Mouse (Mus musculus) liver, postnatal 0 days (tissue): ENCODE measurements around the gene Pdcd1lg2.

Experiments used
- CTCF ChIP-seq: sonication (generic); IDR thresholded peaks from 2 replicates; pipeline ENCODE4 v1.5.1; 2016; ENCODE audit warnings: antibody characterized with exemption, low read depth
- EP300 ChIP-seq: IDR thresholded peaks from 2 replicates; pipeline ENCODE4 v1.6.1; 2016; ENCODE audit warnings: antibody characterized with exemption, low read depth, mild to moderate bottlenecking

DNA sequence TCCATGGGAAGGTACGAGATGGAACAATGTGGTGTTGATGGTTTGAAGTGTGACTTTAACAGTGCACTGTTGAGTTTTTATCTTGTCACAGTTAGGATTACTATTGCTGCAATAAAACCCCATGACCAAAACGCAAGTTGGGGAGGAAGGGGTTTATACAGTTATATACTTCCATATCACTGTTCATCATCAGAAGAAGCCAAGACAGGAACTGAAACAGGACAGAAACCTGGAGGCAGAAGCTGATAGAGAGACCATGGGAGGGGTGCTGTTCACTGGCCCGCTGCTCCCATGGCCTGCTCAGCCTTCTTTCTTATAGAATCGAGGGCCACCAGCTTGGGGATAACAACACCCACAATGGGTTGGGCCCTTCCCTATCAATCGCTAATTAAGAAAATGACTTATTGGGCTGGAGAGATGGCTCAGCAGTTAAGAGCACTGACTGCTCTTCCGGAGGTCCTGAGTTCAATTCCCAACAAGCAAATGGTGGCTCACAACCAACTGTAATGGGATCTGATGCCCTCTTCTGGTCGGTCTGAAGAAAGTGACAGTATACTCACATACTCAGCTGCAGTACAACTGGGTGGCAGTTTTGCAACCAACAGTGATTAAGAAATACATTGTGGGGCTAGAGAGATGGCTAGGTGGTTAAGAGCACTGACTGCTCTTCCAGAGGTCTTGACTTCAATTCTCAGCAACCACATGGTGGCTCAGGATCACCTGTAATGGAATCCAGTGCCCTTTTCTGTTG, 53.1 kb downstream of the Pdcd1lg2 start:
- TF ChIP-seq EP300, result no peak
- peak; percentile 43; the same call in 1 of the 2 replicates for TF ChIP-seq CTCF
